ENCODE assay signal across 22 mouse cellular contexts in genomic region chr10:108124934-108125599, GRCm38 (mm10). TPM values are rescaled to one million over a fixed set of nuclear protein-coding genes. Genes with fewer than 3 reads are reported as not detected.
A peak's percentile ranks its signal among the peaks of the same experiment; 100 is the strongest.
DNase-seq lines count a peak whose midpoint lies in the region; ATAC-seq and TF ChIP-seq lines count a peak whose summit lies in the region.
"Had no signal": no experiment of that assay in that cellular context is flagged by ENCODE, and none has a peak within 500 bp of the region (broad histone marks: within the 10 kb centered on the region; RNA-seq: fewer than 3 reads in every experiment).

No protein-coding gene starts in this region.

- H3K27ac ChIP-seq in midbrain, embryonic 11.5 days (ENCODE audit: low read depth, low read length), result no peak overlapping the region
- H3K27ac ChIP-seq in midbrain, postnatal 0 days (ENCODE audit: low read depth, low read length), result no peak overlapping the region
- no peak overlapping the region; the same call in 1 of the 2 replicates for H3K27ac ChIP-seq in intestine, embryonic 16.5 days (ENCODE audit: low read length)
- H3K27ac ChIP-seq in stomach, embryonic 16.5 days (ENCODE audit: low read length), result no peak overlapping the region
- H3K27ac ChIP-seq in forebrain, embryonic 10.5 days, result no peak overlapping the region
- H3K27ac ChIP-seq: heart, embryonic 15.5 days; hindbrain, embryonic 14.5 days; hindbrain, postnatal 0 days had no signal

- ATAC-seq in midbrain, embryonic 11.5 days (ENCODE audit: low FRiP score), result no peak
- ATAC-seq in midbrain, postnatal 0 days (ENCODE audit: low FRiP score), result no peak
- peak; percentile 96 for ATAC-seq in intestine, embryonic 16.5 days
- ATAC-seq in stomach, embryonic 16.5 days (ENCODE audit: insufficient read depth, low FRiP score), result peak; percentile 40; the same call in 1 of the 2 replicates
- ATAC-seq: activated CD4-positive, CD25-positive, alpha-beta regulatory T cell, adult 4 months; forebrain, embryonic 14.5 days; hindbrain, postnatal 0 days had no signal

- no peak overlapping the region for H3K9ac ChIP-seq in midbrain, embryonic 11.5 days (ENCODE audit: low read length)
- no peak overlapping the region for H3K9ac ChIP-seq in midbrain, postnatal 0 days (replicated peaks; ENCODE audit: low read length, poor library complexity, severe bottlenecking)
- H3K9ac ChIP-seq in intestine, embryonic 16.5 days (ENCODE audit: low read depth, low read length), result no peak overlapping the region
- H3K9ac ChIP-seq in stomach, embryonic 16.5 days (ENCODE audit: low read length), result no peak overlapping the region
- H3K9ac ChIP-seq: heart, embryonic 12.5 days; heart, embryonic 15.5 days; hindbrain, embryonic 14.5 days had no signal

- peak; percentile 41 for DNase-seq in midbrain, embryonic 11.5 days (ENCODE audit: low spot score, missing footprints)
- DNase-seq in midbrain, postnatal 0 days (ENCODE audit: low spot score), result no peak
- no peak for DNase-seq in adrenal gland, postnatal 10 days
- DNase-seq in heart, postnatal 36 days, result no peak
- DNase-seq in forebrain, embryonic 10.5 days (ENCODE audit: extremely low spot score, low spot score), result no peak
- DNase-seq: adrenal gland, adult 8-10 months; adrenal gland, postnatal 36 days; cerebellum, adult 18-20 months; cerebellum, adult 9-10 months; cerebellum, postnatal 14 days; gastrocnemius, postnatal 25 days; heart, adult 18-20 months; heart, postnatal 10 days; heart, postnatal 4 days had no signal

- H3K9me3 ChIP-seq in midbrain, embryonic 11.5 days (ENCODE audit: control insufficient read depth, low read length), result no peaks in the 10 kb centered on the region
- no peaks in the 10 kb centered on the region for H3K9me3 ChIP-seq in midbrain, postnatal 0 days (ENCODE audit: low read length)
- H3K9me3 ChIP-seq in intestine, embryonic 16.5 days (ENCODE audit: control insufficient read depth, low read length), result no peaks in the 10 kb centered on the region
- H3K9me3 ChIP-seq in stomach, embryonic 16.5 days (replicated peaks; ENCODE audit: control insufficient read depth, low read length), result no peaks in the 10 kb centered on the region
- H3K9me3 ChIP-seq in forebrain, embryonic 10.5 days, result no peaks in the 10 kb centered on the region
- H3K9me3 ChIP-seq: heart, embryonic 12.5 days; heart, embryonic 15.5 days had no signal

- H3K27me3 ChIP-seq in midbrain, embryonic 11.5 days (ENCODE audit: control insufficient read depth, insufficient read depth, low read length), result no peaks in the 10 kb centered on the region
- no peaks in the 10 kb centered on the region for H3K27me3 ChIP-seq in midbrain, postnatal 0 days (ENCODE audit: insufficient read depth, low read length)
- no peaks in the 10 kb centered on the region for H3K27me3 ChIP-seq in intestine, embryonic 16.5 days (replicated peaks; ENCODE audit: control insufficient read depth, insufficient read depth, low read length)
- H3K27me3 ChIP-seq in stomach, embryonic 16.5 days (ENCODE audit: control insufficient read depth, insufficient read depth, low read length), result no peaks in the 10 kb centered on the region
- no peaks in the 10 kb centered on the region for H3K27me3 ChIP-seq in forebrain, embryonic 10.5 days (ENCODE audit: poor library complexity, severe bottlenecking)
- H3K27me3 ChIP-seq: heart, embryonic 12.5 days; heart, embryonic 15.5 days had no signal

- no peak overlapping the region for H3K4me2 ChIP-seq in midbrain, embryonic 11.5 days
- no peak overlapping the region for H3K4me2 ChIP-seq in midbrain, postnatal 0 days (ENCODE audit: low read depth, low read length, poor library complexity, severe bottlenecking)
- H3K4me2 ChIP-seq in intestine, embryonic 16.5 days (ENCODE audit: low read depth, low read length), result no peak overlapping the region
- no peak overlapping the region for H3K4me2 ChIP-seq in stomach, embryonic 16.5 days (ENCODE audit: low read depth, low read length)
- H3K4me2 ChIP-seq: heart, embryonic 12.5 days; heart, embryonic 15.5 days; hindbrain, embryonic 14.5 days had no signal

- WGBS in midbrain, embryonic 11.5 days, result 91% methylated on average over 3 of the region's 3 CpGs
- WGBS in midbrain, postnatal 0 days, result 87% methylated on average over 3 of the region's 3 CpGs
- 62% methylated on average over 3 of the region's 3 CpGs for WGBS in intestine, embryonic 16.5 days
- WGBS in stomach, embryonic 16.5 days, result 65% methylated on average over 3 of the region's 3 CpGs
- 84% methylated on average over 3 of the region's 3 CpGs for WGBS in forebrain, embryonic 10.5 days

- no peaks in the 10 kb centered on the region for H3K4me1 ChIP-seq in midbrain, embryonic 11.5 days (ENCODE audit: control insufficient read depth, insufficient read depth, low read length)
- no peaks in the 10 kb centered on the region for H3K4me1 ChIP-seq in midbrain, postnatal 0 days (ENCODE audit: insufficient read depth, low read length)
- no peaks in the 10 kb centered on the region for H3K4me1 ChIP-seq in intestine, embryonic 16.5 days (ENCODE audit: control insufficient read depth, insufficient read depth, low read length)
- no peaks in the 10 kb centered on the region for H3K4me1 ChIP-seq in stomach, embryonic 16.5 days (ENCODE audit: control insufficient read depth, insufficient read depth, low read length)
- no peaks in the 10 kb centered on the region for H3K4me1 ChIP-seq in forebrain, embryonic 10.5 days
- H3K4me1 ChIP-seq: heart, embryonic 12.5 days had no signal

- TF ChIP-seq CTCF in midbrain, postnatal 0 days (IDR thresholded peaks at IDR 0.05), result no peak

- no peak overlapping the region for H3K4me3 ChIP-seq in midbrain, embryonic 11.5 days (ENCODE audit: low read depth, low read length)
- H3K4me3 ChIP-seq in midbrain, postnatal 0 days (ENCODE audit: low read depth, low read length), result no peak overlapping the region
- H3K4me3 ChIP-seq in intestine, embryonic 16.5 days (ENCODE audit: low read length), result no peak overlapping the region
- H3K4me3 ChIP-seq in stomach, embryonic 16.5 days (replicated peaks; ENCODE audit: low read length), result no peak overlapping the region
- H3K4me3 ChIP-seq in forebrain, embryonic 10.5 days, result no peak overlapping the region
- H3K4me3 ChIP-seq: heart, embryonic 12.5 days; heart, embryonic 15.5 days had no signal

- no peaks in the 10 kb centered on the region for H3K36me3 ChIP-seq in midbrain, embryonic 11.5 days (ENCODE audit: control insufficient read depth, insufficient read depth, low read length)
- H3K36me3 ChIP-seq in midbrain, postnatal 0 days (ENCODE audit: insufficient read depth, low read length), result no peaks in the 10 kb centered on the region
- H3K36me3 ChIP-seq in intestine, embryonic 16.5 days (ENCODE audit: control insufficient read depth, insufficient read depth, low read length), result no peaks in the 10 kb centered on the region
- no peaks in the 10 kb centered on the region for H3K36me3 ChIP-seq in stomach, embryonic 16.5 days (ENCODE audit: control insufficient read depth, insufficient read depth, low read length)
- no peaks in the 10 kb centered on the region for H3K36me3 ChIP-seq in forebrain, embryonic 10.5 days (replicated peaks)
- H3K36me3 ChIP-seq: heart, embryonic 12.5 days; heart, embryonic 15.5 days had no signal

- intact Hi-C loops in heart, postnatal 36 days (cut with DNase I), result no loop called here

RNA-seq across cellular contexts. Expression of gene Ppp1r12a, which starts 36.9 kb away (rescaled TPM):
- 78.6 and 82.4 TPM in 2 replicates for polyA plus RNA-seq in midbrain, embryonic 11.5 days (2014; fragmentation: Nextera tagmentation; extraction: Ambion mirVana)
- 71.7 and 83.9 TPM in 2 replicates for total RNA-seq in midbrain, postnatal 0 days (2014; rRNA removed)
- polyA plus RNA-seq in midbrain, postnatal 0 days (2015; fragmentation: Nextera tagmentation; extraction: Ambion mirVana), result 52.0 and 54.3 TPM in 2 replicates
- 89.6 and 101 TPM in 2 replicates for polyA plus RNA-seq in intestine, embryonic 16.5 days (2015; fragmentation: Nextera tagmentation; extraction: Ambion mirVana)
- 104 and 117 TPM in 2 replicates for polyA plus RNA-seq in stomach, embryonic 16.5 days (2015; fragmentation: Nextera tagmentation; extraction: Ambion mirVana)
- 10 to 100 TPM; 83.4 to 92.2 TPM for total RNA-seq in adrenal gland, postnatal 10 days (2021)
- total RNA-seq in heart, postnatal 36 days (2021), result 10 to 100 TPM; 55.4 to 61.8 TPM
- polyA plus RNA-seq in forebrain, embryonic 10.5 days (2016; fragmentation: Nextera tagmentation; extraction: Ambion mirVana), result 67.5 and 68.0 TPM in 2 replicates

Comparison
In these comparisons a context has a peak if more than half of its experiments do, and no peak if none do; other contexts are left out.
1. ATAC-seq: peak in intestine, embryonic 16.5 days (single experiment) and stomach, embryonic 16.5 days (single experiment); none in midbrain, embryonic 11.5 days (single experiment) and midbrain, postnatal 0 days (single experiment).